Mouse (Mus musculus) lung, postnatal 10 days (tissue): ENCODE results near the gene Esd.

Experiments
- DNase-seq: peaks from one replicate; pipeline ENCODE4 v3.0.0; 2021

The Esd gene

DNA sequence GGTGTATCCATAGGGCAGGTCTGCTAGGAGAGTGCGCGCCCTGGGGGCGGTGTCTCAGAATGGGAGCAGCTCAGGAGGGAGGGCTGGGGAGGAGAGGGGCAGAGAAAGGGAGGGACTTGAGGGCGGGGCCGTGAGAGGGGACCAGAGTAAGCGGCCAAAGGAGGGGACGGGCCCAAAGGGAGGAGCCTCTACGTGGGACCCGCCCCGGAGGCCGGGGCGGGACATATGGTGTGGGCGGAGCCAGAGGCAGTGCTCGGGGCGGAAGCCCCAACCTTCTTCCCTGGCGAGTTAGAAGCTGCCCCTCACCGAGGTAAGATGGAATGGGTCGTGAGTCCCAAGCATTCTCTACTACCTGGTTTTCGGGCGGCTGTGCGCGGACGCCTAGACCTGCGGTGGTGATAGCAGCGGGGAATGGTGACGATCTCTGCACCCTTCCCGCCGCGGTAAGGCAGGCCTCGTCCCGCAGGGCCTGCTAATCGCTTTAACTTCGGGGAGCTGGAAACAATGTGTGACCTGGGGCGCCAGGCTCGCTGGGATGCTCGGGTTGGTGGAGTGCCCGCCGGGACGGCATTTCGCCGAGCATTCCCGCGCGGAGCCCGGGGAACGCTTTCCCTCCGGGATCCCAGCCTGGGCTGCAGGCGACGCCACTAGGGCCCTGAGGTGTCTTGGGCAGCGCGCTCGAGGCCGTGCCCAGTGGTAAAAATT lies at the start of gene Esd:
Esd (plus strand) TSS at position 219 of the 705 bp plus-strand sequence.
- DNase-seq = peak; percentile 96

DNA sequence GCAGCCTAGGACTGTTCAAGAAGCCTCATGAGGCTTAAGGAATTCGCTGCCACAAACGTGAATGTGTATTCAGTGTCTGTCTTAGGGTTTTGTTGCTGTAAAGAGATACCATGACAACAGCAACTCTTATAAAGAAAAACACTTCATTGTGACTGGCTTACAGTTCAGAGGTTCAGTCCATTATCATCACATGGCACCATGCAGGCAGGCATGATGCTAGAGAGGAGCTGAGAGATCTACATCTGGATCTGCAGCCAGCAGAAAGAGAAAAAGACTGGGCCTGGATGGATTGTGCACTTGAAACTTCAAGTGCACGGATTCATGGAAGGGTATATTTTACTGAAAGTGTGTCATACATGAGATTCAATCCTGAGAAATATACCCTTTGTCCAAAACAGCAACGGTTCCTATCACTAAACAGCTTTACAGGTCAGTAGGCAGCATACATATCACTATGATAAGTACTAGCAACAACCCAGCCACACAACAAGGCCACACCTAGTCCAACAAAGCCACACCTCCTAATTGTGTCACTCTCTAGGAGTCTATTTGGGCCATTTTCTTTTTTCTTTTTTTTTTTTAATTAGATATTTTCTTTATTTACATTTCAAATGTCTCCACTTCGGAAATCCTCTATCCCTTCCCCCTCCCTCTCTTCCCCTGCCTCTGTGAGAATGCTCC lies 47.7 kb upstream of the Esd start:
- DNase-seq = no peak

GRCm38 (mm10) chr14:74691963-74692362 lies 40.1 kb upstream of the Esd start:
- DNase-seq = no peak

- DNase-seq = no peak
Observed at GRCm38 (mm10) chr14:74696766-74697165, 35.3 kb upstream of the Esd start.

DNA sequence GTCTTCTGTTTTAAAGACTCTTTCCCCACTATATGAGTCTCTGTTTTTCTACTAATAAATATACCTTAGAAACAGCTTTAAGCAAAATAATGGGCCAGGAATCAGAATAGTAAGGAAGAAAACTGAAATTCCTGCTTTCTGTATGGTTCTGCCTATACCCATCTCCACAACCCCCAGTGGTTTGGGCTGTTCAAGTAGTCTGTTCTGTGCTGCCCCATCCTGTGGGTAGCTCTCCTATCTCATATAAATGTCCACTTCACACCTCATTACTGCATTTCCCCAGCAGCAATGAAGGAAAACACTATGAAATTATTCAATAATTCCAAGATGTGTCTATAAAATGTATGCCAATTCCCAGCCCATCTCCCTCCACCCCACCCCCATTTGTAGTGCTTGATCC lies 34.7 kb upstream of the Esd start:
- no peak for DNase-seq

DNA sequence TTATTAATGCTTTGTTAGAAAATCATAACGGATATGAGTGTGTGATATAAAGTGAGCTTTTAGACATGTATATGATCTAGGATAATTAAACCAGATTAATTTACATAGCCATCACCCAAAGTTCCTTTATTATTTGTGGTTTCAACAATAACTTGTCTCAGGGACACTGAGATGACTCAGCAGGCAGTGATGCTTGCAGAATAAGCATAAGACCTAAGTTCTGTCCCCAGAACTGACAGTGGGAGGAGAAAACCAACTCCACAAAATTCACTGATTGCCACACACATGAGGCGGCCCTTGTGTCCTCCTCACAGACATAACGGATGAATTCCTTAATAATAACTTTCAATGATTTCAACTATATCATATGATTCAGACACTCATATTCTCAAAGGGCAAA lies 32.9 kb upstream of the Esd start:
- no peak for DNase-seq

DNA sequence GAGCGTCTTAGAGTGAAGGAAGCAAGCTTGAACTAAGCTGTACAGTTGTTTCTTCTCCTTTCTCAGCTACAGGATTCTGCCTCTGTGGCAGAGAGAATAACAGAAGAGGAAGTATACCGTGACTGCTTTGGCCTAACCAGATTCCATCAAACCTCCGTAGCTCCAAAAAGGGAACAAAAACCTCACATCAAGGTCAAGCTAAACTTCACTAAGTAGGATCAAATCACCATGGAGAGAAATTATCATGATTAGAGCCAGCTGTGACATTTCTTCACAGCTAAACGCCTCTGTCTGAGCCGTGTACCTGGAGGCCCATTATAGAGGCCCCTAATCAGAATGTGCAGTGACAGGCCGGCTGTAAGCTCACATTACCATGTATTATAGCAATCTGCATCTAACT lies 28.2 kb upstream of the Esd start:
- DNase-seq = no peak

GRCm38 (mm10) chr14:74709054-74709453 lies 23.0 kb upstream of the Esd start:
- peak; percentile 51 for DNase-seq

- DNase-seq = no peak
Observed at GRCm38 (mm10) chr14:74723541-74723940, 8.6 kb upstream of the Esd start.

- no peak for DNase-seq
Observed at GRCm38 (mm10) chr14:74731221-74732078, 647 bp upstream of the Esd start.

DNA sequence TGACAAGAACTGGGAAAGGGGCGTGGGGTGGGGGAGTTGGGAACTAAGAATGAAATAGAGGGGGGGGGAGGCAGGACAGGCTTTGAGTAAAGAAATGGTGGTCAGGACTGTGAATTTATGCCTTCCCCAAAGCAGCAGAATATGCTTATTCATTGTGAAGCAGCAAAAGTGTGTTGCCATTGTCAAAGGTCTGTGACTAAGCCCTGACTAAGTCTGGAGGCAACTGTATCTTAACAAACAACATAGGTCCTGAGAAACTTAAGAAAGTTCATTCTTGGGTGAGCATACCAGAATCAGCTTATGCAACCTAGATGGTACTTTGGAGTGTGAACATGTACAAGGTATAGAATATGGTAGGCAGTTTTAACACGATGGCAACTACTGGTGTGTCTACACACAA lies 1.3 kb downstream of the Esd start:
- no peak for DNase-seq

GRCm38 (mm10) chr14:74735471-74735870 lies 3.4 kb downstream of the Esd start:
- no peak for DNase-seq

DNA sequence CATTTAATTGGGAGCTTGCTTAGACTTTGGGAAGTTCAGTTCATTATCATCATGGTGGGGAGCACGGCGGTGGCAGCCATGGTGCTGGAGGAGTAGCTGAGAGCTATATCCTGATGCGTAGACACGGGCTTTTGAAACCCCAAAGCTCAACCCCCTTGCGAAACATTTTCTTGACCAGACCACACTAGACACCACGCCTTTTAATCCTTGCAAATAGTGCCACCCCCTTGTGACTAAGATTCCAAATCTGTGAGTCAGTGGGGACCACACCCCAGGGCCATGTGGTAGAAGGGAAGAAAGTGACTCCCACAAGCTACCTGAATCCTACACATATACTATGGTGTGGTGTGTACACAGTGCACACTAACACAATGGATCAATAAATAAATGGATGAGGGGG lies 4.8 kb downstream of the Esd start:
- DNase-seq = no peak

DNA sequence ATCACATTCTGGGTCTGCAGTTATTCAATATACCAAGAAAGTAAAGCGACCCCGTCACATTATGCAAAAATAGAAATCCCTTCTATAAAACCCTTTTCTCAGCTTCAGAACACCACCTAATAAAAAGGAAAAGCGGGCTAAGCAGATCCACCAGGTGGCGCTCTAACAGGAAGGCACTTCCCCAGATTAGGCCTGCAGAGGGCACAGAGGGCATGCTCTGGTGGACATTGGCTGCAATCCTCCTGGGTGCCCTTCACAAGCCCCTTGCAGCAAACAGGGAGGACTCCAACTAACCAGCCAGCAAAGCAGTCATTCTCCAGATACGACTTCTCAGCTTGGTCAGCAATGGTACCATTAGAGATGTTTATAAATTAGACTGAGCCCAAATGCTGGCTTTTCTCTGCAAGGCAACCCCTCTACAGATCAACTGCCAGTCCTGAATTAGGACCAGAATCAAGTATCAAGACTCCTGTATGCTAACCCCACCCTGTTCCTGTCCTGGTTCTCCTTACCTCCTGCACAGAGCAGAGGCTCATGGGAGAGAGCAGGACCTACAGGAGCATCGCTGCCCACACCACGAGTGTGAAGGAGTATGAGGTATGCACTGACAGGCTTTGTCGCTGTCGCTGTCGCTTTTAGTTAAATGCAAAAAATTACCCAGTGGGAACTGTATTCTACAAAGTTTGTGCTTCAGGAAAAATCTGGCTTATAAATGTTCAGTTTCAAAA lies 32.3 kb downstream of the Esd start:
- peak; percentile 84 for DNase-seq

DNA sequence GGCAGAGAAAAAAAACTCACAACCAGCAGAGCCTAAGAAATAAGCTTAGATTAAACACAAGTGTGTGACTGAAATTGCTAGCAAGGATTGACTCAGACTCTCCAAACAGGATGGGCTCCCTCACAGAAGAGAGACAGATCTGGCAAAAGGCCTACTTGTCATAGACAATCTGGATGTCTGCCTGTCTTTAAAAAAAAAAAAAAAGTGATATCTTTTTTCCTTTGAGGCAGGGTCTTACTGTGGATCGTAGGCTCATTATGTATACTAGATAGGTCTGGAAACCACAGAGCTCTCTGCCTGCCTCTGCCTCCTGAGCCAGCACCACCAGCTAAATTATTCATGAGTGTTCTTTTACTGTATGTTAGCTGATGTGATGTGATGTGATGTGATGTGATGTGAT lies 35.8 kb downstream of the Esd start:
- DNase-seq = no peak

DNA sequence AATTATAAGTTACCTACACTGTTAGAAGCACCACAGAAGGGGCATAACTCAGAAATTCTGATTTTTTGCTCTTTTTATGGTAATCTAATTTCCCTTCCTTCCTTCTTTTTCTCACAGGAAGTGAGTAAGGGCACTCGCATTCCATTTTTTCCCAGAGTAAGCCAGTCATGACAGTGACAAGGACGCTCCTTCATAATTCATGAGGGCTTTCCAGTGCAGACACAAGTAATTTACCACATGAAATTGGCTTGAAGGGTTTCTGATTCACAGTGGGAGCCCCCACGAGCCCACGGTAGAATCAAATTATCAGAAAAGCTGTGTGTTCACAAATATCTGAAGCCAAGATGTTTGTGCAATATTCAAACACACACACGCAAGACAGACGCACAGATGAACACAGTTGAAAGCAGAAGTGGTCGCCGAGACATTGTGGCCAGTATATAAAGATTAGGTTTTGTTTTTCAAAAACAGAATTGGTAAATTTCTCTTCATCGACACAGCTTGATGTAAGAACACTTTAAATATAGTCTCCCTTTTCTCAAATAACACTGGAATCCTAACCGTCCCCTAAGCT lies 42.0 kb downstream of the Esd start:
- DNase-seq = no peak

DNA sequence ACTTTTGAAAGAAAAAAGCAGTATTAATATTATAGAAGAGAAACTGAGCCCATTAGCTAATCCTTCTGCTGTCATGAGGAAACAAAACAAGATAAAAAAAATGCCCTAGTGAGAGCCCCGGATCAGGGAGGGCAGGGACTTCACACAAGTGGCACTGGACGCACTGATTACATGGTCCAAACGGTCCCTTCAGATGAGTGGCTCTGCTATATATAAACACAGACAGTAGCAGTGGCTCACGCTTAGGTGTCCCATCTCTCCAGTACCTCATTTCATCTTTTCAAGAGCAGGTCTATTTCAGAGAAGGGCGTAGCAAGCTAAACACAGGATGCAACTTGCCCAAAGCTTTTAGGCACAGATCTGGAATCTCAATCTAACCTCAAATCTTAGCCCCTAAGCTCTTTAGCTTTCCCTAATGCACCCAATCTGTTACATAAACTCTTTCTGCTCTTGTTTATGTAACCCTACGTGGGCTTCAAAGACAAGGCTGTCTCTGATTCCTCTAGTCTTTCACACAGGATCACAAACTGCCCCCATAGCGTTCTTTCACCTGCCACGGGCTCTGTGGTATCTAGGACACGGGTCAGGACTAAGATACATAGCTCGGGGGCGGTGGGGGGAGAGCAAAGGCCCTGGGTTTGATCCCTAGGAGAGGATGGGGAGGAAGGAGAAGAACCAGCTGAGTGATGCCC lies 52.3 kb downstream of the Esd start:
- DNase-seq = no peak

DNA sequence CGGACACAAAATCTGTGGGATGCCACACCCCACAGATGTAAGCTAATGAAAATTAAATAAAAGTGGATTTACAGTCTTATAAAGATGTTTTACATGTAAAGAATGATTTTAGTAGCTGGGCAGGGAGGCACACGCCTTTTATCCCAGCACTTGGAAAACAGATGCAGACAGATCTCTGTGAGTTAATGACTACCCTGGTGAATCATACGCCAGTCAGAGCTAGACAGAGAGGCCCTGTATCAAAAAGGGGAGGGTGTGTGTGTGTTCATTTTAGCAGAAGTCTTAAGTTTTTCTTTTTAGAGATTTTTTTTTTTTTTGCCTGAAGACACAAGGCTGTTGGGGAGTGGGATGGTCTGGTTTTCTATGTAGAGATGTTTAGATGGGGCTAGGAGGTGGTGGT lies 55.6 kb downstream of the Esd start:
- DNase-seq = no peak

DNA sequence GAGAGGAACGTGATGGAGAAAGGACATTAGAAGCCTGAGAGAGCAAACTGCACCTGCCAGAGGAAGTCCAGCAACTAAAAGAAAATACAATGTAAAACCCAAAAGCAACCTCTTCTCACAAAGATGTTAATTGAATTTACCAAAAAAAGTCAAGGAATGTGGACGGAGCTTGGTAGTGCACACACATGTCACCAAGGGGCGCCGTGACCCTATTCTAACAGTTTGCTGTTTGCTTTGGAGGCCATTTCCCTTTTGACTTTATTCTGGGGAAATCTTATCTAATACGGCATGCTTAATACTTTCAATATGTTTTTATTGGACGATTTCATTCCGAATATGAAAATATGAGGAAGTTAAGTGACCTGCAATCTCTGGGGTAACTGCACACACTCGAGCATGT lies 56.7 kb downstream of the Esd start:
- DNase-seq = peak; percentile 43

DNA sequence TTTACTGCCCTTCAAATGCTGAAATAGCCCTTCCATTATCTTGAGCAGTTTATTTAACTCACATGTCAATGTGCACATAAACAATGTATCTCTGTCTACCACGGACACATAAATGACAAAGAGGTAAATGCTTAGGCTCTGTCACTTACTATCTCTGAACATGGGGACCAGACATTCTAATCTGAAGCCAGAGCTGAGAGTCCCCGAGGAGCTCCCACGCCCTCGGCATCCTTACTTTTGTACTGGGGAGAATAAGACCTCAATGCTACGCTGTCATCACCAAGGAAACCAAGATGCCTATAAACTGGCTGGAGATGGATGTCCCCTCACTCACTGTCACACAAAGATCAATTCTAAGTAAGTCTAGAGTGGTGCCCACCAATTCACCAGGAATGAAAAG lies 58.4 kb downstream of the Esd start:
- no peak for DNase-seq

- DNase-seq = no peak
Observed at GRCm38 (mm10) chr14:74792793-74793192, 60.7 kb downstream of the Esd start.

DNA sequence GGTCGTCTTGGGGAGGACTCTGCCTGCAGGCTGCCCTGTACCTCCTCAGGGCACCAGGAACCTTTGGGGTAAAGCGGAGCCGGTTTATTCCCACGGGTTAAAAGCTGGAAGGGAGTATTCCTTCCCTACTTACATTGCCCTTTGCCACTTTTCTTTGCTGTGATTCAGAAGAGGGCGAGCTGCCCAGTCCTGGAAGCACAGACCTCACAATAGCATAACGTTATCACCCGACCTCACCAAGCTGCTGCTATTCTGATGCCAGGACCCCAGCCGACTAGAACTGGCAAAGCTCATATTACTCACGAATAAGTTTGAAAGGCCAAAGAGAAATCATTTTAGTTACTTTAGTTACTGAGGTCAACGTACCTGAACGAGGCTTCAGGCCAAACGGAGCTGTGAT lies 62.8 kb downstream of the Esd start:
- DNase-seq = no peak
